Mouse (Mus musculus) hindbrain, embryonic 16.5 days (tissue): ENCODE results near the gene Samd1. TPM values are rescaled to one million over a fixed set of nuclear protein-coding genes. Genes with fewer than 3 reads are reported as not detected.
A peak's percentile ranks its signal among the peaks of the same experiment; 100 is the strongest.

ENCODE experiments used
- ATAC-seq: fragments of 200-750 bp; cut with Nextera tagmentation; 2 replicates; pipeline ENCODE4 v1.8.0; 2017; ENCODE audit warnings: moderate TSS enrichment, moderate library complexity
- H3K27ac ChIP-seq: fragments of 300-500 bp; sonication (generic); 2 replicates; pipeline ENCODE4 v1.5.1; 2014; ENCODE audit warnings: low read depth, mild to moderate bottlenecking, control low read depth, low read length, moderate library complexity
- H3K27me3 ChIP-seq: fragments of 300-500 bp; sonication (generic); replicated peaks from 2 replicates; pipeline ENCODE4 v1.6.1; 2014; ENCODE audit warnings: low read length; ENCODE audit not compliant: control insufficient read depth, insufficient read depth
- H3K36me3 ChIP-seq: fragments of 300-500 bp; sonication (generic); 2 replicates; pipeline ENCODE4 v1.6.1; 2014; ENCODE audit warnings: mild to moderate bottlenecking, low read length, moderate library complexity, mixed read lengths; ENCODE audit not compliant: control insufficient read depth, insufficient read depth
- H3K4me1 ChIP-seq: fragments of 300-500 bp; sonication (generic); 2 replicates; pipeline ENCODE4 v1.6.1; 2014; ENCODE audit warnings: low read depth, low read length; ENCODE audit not compliant: control insufficient read depth, insufficient read depth
- H3K4me2 ChIP-seq: fragments of 300-500 bp; sonication (generic); 2 replicates; pipeline ENCODE4 v1.6.1; 2014; ENCODE audit warnings: mild to moderate bottlenecking, low read length, control low read depth, moderate library complexity
- H3K4me3 ChIP-seq: fragments of 300-500 bp; sonication (generic); 2 replicates; pipeline ENCODE4 v1.5.1; 2014; ENCODE audit warnings: mild to moderate bottlenecking, low read length, control low read depth, moderate library complexity
- H3K9ac ChIP-seq: fragments of 300-500 bp; sonication (generic); 2 replicates; pipeline ENCODE4 v1.6.1; 2014; ENCODE audit warnings: low read depth, mild to moderate bottlenecking, control low read depth, low read length, moderate library complexity
- H3K9me3 ChIP-seq: fragments of 300-500 bp; sonication (generic); 2 replicates; pipeline ENCODE4 v1.6.1; 2014; ENCODE audit warnings: mild to moderate bottlenecking, low read length, moderate library complexity; ENCODE audit not compliant: control insufficient read depth
- WGBS: fragments of 180-500 bp; shearing (Covaris S2); extraction: QIAGEN DNeasy Blood & Tissue Kit; methylation state at CpG from one replicate; pipeline ENCODE4 v1.1.7; 2014; 5-methylcytosine and 5-hydroxymethylcytosine counted together
- polyA plus RNA-seq: library from polyadenylated mRNA; unstranded; fragments of >200 nt; fragmentation: Nextera tagmentation; extraction: Ambion mirVana; gene quantifications from 2 replicates; pipeline ENCODE4 v1.2.1, GENCODE M21; 2015

Samd1 gene
- polyA plus RNA-seq, 1 experiment from 2014 or later, result 5.9 TPM

DNA sequence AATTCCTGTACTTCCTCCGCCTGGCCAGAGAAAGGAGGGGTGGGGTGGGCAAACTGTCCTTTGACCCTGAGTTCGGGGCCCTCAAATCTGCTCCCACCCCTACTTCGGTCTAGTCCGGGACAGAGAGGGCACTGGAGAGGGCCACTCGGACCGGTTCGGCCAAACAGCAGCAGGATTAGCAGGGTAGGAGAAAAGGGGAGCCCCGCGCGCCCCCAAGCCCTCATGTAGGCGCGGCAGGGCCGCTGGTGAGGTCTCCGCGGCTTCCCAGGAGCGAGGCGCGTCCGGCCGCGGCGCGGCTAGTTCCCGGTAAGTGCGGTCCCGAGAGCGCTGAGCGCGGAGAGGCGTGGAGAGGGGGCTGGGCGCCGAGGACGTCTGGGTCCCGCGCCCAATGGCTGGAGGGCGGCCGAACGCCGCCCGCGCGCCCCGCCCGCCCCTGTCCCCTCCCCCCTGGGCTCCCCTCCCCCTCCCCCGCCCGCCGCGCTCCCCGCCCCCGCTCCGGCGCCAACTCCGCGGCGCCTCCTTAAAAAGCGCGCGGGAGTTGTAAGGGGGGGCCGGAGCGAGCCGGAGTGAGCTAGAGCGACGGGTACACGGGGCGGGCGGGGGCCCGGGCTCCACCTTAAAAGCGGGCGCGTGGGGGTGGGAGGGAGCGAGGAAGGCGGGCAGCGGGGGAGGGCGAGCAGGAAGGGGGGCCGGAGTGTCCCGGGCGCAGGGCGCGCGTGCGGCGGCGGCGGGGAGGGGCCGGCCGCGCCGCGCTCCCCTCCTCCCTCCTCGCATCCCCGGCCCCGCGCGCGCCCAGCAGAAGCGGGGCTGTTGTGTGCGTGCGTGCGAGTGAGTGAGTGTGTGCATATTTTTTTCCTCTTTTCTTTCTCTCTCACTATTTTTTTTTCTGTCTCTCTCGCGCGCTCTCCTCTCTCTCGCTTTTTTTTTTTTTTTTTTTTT, 636 bp upstream of the Samd1 start:
- peak overlapping the region; percentile 87 for H3K9ac ChIP-seq
- H3K27me3 ChIP-seq, result no peaks in the 10 kb centered on the region; the same call in 1 of the 2 replicates
- H3K27ac ChIP-seq, result peak overlapping the region; percentile 93
- peaks cover 4% of the 10 kb centered on the region; the same call in 1 of the 2 replicates for H3K36me3 ChIP-seq
- H3K4me3 ChIP-seq, result peak overlapping the region; percentile 82
- peak overlapping the region; percentile 87 for H3K4me2 ChIP-seq
- peak; percentile 77 for ATAC-seq
- no peaks in the 10 kb centered on the region for H3K9me3 ChIP-seq
- under 1% methylated on average over 40 of the region's 103 CpGs for WGBS
- peaks cover 15% of the 10 kb centered on the region for H3K4me1 ChIP-seq

DNA sequence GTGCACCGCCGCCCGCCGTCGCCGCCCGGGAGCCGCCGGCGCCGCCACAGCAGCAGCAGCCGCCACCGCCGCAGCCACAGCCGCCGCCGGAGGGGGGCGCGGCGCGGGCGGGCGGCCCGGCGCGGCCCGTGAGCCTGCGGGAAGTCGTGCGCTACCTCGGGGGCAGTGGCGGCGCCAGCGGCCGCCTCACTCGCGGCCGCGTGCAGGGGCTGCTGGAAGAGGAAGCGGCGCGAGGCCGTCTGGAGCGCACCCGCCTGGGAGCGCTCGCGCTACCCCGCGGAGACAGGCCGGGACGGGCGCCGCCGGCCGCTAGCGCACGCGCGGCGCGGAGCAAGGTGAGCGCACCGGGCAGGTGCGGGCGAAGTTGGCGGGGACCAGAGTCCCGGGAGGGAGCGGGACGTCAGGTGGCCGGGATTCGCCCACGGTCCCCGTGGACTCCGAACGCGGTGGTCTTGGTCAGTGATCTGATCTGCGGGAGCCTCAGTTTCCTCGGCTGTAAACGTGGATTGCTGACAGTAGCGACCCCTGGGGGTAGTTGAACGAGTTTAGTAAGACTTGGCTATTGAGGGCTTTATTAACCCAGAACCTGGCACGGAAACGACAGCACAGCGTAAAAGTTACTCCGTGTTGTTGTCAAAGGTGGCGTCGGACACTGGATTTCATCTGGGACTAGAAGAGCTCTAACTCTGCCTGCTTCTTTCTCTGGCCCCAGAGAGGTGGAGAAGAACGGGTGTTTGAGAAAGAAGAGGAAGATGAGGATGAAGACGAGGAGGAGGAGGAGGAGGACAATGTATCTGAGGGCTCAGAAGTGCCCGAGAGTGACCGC, 972 bp downstream of the Samd1 start:
- H3K4me3 ChIP-seq, result peak overlapping the region; percentile 82
- no peaks in the 10 kb centered on the region; the same call in 1 of the 2 replicates for H3K27me3 ChIP-seq
- H3K27ac ChIP-seq, result peak overlapping the region; percentile 76
- H3K4me1 ChIP-seq, result peaks cover 20% of the 10 kb centered on the region
- no peaks in the 10 kb centered on the region for H3K9me3 ChIP-seq
- 1% methylated on average over 78 of the region's 92 CpGs for WGBS
- peak; percentile 7; the same call in 1 of the 2 replicates for ATAC-seq
- peak overlapping the region; percentile 87 for H3K9ac ChIP-seq
- no peaks in the 10 kb centered on the region; the same call in 1 of the 2 replicates for H3K36me3 ChIP-seq
- H3K4me2 ChIP-seq, result peak overlapping the region; percentile 76

DNA sequence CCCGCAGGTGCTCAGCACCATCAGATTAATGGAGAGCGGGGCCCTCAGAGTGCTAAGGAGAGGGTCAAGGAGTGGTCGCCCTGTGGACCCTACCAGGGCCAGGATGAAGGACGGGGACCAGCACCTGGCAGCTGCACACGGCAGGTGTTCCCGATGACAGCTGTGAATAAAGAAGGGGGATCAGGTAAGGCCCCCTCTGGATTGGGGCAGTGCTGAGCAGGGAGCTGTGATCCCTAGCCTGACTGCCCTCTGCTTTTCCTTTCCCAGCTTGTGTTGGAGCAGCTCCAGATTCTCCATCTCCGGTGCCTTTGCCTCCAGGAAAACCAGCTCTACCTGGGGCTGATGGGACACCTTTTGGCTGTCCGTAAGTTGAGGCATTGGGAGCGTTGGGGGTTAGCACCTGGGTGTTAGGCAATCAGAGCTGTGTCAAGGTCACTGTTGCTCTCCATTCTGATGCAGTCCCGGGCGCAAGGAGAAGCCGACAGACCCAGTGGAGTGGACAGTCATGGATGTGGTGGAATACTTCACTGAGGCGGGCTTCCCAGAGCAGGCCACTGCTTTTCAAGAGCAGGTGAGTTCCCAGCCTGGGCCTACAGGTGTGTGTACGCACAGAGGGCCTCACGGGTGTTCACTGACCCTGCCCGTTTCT, 1.7 kb downstream of the Samd1 start:
- Histone ChIP-seq H3K27ac (no peak overlapping the region), H3K9ac (peak overlapping the region; percentile 87), H3K36me3 (no peaks in the 10 kb centered on the region; the same call in 1 of the 2 replicates), H3K27me3 (no peaks in the 10 kb centered on the region; the same call in 1 of the 2 replicates), H3K9me3 (no peaks in the 10 kb centered on the region), H3K4me2 (peak overlapping the region; percentile 76), H3K4me3 (peak overlapping the region; percentile 82), H3K4me1 (peaks cover 26% of the 10 kb centered on the region)
- 63% methylated on average over 16 of the region's 16 CpGs for WGBS
- ATAC-seq, result no peak

DNA sequence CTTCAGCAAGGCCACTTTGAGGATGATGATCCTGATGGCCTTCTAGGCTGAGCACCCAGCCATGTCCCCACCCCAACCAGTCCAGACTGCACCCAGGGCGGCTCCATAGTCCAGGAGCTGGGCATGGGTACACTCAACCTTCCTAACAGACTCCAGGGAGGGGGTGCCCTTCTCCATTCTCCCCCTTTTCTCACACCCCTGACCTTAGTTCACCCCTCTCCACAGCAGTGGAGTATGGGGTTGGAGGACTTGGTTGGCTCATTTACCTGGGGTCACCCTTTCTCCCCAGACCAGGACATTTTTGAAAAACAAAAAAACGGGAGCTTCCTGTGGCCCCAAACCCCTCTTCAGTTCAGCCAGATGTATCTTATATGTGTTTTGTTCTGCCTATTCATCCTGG, 2.4 kb downstream of the Samd1 start:
- Histone ChIP-seq H3K9me3 (no peaks in the 10 kb centered on the region), H3K27ac (no peak overlapping the region), H3K4me3 (no peak overlapping the region), H3K27me3 (no peaks in the 10 kb centered on the region; the same call in 1 of the 2 replicates), H3K9ac (no peak overlapping the region), H3K36me3 (no peaks in the 10 kb centered on the region; the same call in 1 of the 2 replicates), H3K4me1 (peaks cover 28% of the 10 kb centered on the region), H3K4me2 (no peak overlapping the region)
- WGBS, result 94% methylated on average over 2 of the region's 2 CpGs
- no peak for ATAC-seq

DNA sequence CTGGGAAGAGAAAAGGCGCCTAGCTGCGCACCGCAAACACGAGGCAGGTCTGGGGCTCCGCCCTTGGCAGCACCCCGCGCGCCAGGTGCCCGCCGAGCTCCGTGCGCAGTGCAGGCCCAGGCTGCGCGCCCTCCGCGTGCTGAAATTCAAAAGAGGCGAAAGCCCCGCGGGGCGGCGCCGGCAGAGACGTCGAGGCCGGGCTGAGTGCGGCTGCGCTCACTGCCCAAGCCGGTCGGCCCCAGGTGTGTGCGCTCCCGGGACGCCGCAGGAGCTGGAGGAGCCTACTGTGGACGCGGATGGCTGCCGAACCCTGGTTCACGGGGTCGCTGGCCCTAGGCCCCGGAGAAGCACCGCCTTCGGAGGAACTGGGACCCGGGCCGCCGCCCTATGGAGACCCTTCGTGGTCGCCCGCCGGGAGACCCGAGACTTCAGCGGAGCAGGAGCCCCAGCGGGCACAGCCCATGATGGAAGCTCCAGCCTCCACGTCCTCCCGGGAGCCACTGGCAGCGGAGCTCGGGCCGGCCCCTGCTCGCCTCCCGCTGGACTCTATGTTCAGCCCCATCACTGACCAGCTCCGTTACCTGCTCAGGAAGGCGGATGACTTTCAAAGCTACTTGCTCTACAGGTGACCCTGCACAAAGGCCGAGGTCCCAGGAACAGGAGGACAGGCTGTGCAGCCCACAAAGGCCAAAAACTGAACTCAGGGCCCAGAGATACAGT, 4.0 kb downstream of the Samd1 start, which contains the start of gene 1700067K01Rik:
Gene 1700067K01Rik (plus strand): TSS at position 222 of the 720 bp plus-strand sequence.
- 0 out of 2 replicates have a peak within 1 kb of the TSS, but pooled peaks have one; percentile 4 for H3K9ac ChIP-seq
- 21% methylated on average over 60 of the region's 61 CpGs for WGBS
- H3K36me3 ChIP-seq, result no peaks in the 10 kb centered on the region; the same call in 1 of the 2 replicates
- peak within 1 kb of the TSS; percentile 22; the same call in 1 of the 2 replicates for H3K4me2 ChIP-seq
- H3K4me3 ChIP-seq, result no peak within 1 kb of the TSS
- no peak for ATAC-seq
- H3K9me3 ChIP-seq, result no peaks in the 10 kb centered on the region
- H3K27me3 ChIP-seq, result no peaks in the 10 kb centered on the region; the same call in 1 of the 2 replicates
- H3K4me1 ChIP-seq, result peaks cover 29% of the 10 kb centered on the region
- no peak within 1 kb of the TSS for H3K27ac ChIP-seq

DNA sequence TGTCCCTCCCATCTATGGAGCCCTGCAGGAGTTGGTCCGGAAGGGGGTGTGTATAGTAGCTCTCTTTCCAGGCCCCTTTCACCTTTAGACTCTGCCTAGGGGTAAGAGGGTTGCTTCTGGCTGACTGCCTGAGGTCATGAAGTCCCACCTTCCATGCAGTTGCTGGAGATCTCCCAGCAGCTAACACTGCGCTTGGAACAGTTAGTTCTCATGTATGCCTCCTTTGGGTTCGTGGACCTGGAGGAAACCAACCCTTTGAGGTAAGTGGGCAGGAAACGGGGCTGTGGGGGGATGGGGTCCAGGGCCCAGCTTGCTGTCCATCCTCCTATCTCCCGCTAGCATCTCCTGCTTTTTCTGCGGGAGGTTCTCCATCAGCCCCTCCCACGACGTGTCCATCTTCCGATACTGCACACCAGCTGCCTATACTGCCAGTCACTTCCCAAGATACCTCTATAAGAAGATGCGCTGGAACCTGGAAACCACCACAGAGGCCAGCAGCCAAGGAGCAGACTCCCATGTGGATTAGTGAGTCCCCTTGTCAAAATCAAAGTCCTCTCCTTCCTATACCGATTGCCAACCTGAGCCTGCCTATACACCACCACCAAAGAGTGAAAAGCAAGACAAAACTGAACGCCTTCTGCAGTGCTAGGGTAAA, 5.6 kb downstream of the Samd1 start:
- WGBS, result 50% methylated on average over 12 of the region's 12 CpGs
- H3K36me3 ChIP-seq, result no peaks in the 10 kb centered on the region; the same call in 1 of the 2 replicates

DNA sequence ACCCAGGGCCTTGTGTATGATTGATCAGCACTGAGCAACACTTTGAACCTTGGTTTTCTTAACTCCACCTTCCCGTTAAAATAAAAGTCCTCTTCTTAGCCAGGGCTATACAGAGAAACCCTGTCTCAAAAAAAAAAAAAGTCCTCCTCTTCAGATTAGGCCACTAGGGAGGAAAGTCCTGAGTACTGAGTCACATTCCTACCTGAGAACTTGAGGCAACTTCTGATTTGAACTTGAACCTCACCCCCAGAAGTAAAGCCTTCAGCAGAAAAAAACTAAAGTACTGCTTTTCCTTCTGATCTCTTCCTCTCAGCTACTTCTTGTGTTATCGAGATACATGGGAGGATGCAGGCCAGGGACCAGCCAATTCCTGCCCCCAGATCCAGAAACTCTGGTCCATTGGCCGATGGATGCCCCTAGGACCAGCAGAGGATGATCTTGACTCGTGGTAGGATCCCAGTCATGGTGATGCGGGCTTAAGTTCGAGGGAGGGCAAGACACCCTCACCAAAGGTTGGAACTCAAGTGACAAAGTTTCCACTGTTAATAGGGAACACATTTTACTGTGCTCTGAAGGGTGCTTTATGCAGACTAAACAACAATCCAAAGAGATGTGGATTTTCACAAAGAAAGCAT, 6.3 kb downstream of the Samd1 start:
- 77% methylated on average over 6 of the region's 6 CpGs for WGBS
- H3K27me3 ChIP-seq, result no peaks in the 10 kb centered on the region; the same call in 1 of the 2 replicates
- no peaks in the 10 kb centered on the region for H3K9me3 ChIP-seq
- peak overlapping the region; percentile 83 for H3K4me2 ChIP-seq
- no peak for ATAC-seq
- H3K36me3 ChIP-seq, result no peaks in the 10 kb centered on the region; the same call in 1 of the 2 replicates
- peak overlapping the region; percentile 56 for H3K4me3 ChIP-seq
- no peak overlapping the region for H3K27ac ChIP-seq
- H3K4me1 ChIP-seq, result peaks cover 26% of the 10 kb centered on the region
- H3K9ac ChIP-seq, result peak overlapping the region; percentile 76

More for the DNA sequence above, 5.6 kb downstream of the Samd1 start:
- no peaks in the 10 kb centered on the region for H3K9me3 ChIP-seq
- no peak for ATAC-seq
- H3K9ac ChIP-seq, result no peak overlapping the region
- no peaks in the 10 kb centered on the region; the same call in 1 of the 2 replicates for H3K27me3 ChIP-seq
- H3K27ac ChIP-seq, result no peak overlapping the region
- no peak overlapping the region for H3K4me2 ChIP-seq
- H3K4me1 ChIP-seq, result peaks cover 27% of the 10 kb centered on the region
- H3K4me3 ChIP-seq, result no peak overlapping the region
